Mouse (Mus musculus) splenic B cell, adult 2 months (primary cell): ENCODE measurements at regions not wholly inside any gene's neighbourhood (a gene's known extent, or its start where the extent isn't known, plus 50 kb on each side); places are given as distances from the start of the nearest gene placed in this dataset.

Experiments
- DNase-seq: peaks from one replicate; pipeline ENCODE4 v3.0.0-alpha.2; 2011; ENCODE audit warnings: low read depth, low spot score
- H3K27me3 ChIP-seq: 2 replicates; pipeline ENCODE4 v1.6.1; 2012; ENCODE audit warnings: mild to moderate bottlenecking, low read length, moderate library complexity, mixed read lengths; ENCODE audit not compliant: control insufficient read depth, poor library complexity, insufficient read depth, severe bottlenecking
- H3K36me3 ChIP-seq: 2 replicates; pipeline ENCODE4 v1.6.1; 2012; ENCODE audit warnings: mild to moderate bottlenecking, low read length, moderate library complexity, mixed read lengths; ENCODE audit not compliant: control insufficient read depth, poor library complexity, insufficient read depth, severe bottlenecking

GRCm38 (mm10) chr13:97430885-97431284 is 190.0 kb downstream of the Enc1 start:
- no peaks in the 10 kb centered on the region for H3K36me3 ChIP-seq

DNA sequence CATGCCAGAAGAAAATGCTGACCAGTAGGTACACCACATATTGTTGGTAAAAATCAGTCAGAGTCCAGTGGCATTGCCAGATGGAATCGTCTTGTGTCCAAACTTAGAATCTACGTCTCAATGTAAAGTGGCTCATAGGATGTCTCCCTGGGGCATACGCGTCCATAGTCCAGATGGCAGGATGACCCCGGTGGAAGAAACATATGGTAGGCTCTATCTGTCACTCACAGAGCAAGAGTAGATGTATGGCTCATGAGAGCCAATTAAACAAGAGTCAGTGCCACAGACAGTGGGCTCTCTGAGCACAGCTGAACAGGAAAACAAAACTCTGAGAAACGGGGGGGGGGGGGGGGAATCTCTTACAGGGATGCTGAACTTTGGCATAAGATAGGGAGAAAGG is 187.3 kb downstream of the Enc1 start:
- H3K36me3 ChIP-seq, result no peaks in the 10 kb centered on the region
- no peaks in the 10 kb centered on the region for H3K27me3 ChIP-seq
- DNase-seq, result no peak

More at GRCm38 (mm10) chr13:97430885-97431284, 190.0 kb downstream of the Enc1 start:
- no peaks in the 10 kb centered on the region; the same call in 1 of the 2 replicates for H3K27me3 ChIP-seq
- DNase-seq, result no peak

GRCm38 (mm10) chr13:97427537-97427936 is 186.6 kb downstream of the Enc1 start:
- no peaks in the 10 kb centered on the region for H3K27me3 ChIP-seq
- no peak for DNase-seq
- no peaks in the 10 kb centered on the region for H3K36me3 ChIP-seq

DNA sequence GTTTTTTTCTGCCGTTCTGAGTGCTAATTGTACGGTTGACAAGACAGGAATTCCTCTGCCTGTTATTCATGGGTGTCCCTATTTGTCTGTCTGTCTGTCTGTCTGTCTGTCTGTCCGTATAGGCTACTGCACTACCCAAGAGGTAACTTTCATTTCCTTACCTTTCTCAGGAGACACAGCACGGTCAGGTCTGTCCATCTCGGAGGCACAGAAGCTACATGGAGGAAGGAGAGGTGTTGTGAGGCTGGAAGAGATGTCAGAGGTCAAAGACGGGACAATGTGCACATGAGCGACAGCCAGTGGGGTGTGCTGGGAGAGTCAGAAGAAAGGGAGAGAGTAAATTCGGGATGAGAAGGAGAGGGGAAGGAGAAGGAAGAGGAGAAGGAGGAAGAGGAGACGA is 184.8 kb downstream of the Enc1 start:
- DNase-seq, result no peak
- Histone ChIP-seq H3K27me3 (no peaks in the 10 kb centered on the region), H3K36me3 (no peaks in the 10 kb centered on the region)

DNA sequence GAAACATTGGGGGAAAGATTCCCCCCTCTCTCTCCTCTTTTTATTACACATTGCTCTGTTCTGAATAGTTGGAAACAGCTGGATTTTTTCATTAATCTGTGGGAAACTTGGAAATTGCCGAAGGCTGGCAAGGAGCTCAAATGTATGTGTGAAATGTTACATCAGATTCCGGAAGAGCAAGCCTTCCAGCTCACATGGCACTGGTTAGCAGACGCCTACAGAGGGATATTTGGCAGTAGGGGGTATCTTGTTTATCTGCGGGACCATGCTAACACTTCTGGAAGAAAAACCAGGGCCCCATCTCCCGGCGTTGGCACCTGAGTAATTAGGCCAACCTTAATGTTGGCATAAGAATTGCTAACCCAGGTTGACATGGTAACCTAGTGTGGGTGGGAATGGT is 183.0 kb downstream of the Enc1 start:
- Histone ChIP-seq H3K36me3 (no peaks in the 10 kb centered on the region), H3K27me3 (no peaks in the 10 kb centered on the region)
- no peak for DNase-seq

DNA sequence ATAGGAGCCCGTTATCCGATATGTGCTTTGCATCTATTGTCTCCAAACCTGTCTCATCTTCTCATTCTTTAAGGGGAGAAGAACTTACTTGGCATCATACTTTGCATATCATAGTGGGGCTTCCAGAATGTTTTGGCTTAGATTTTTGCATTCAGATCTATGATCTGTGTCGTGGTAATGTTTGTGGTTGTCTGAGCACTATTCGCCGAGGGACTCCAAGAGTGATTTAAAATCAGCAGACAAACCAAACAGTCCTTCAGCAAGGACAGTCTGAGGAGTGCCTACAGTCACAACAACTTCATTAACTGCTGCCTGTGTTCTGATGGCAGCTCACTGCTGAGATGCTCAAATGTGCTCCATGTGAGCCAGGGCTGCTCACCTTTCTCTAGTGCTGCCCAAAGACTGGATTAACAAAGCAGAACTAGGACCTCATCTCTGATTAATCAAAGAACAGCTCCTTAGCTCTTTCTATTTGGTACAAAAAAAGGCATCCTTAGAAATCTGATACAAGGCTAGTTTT is 182.5 kb downstream of the Enc1 start:
- no peak for DNase-seq
- Histone ChIP-seq H3K27me3 (no peaks in the 10 kb centered on the region), H3K36me3 (no peaks in the 10 kb centered on the region)

- DNase-seq, result no peak
- no peaks in the 10 kb centered on the region for H3K27me3 ChIP-seq
- no peaks in the 10 kb centered on the region for H3K36me3 ChIP-seq
Measured at GRCm38 (mm10) chr13:97422897-97423296, 182.0 kb downstream of the Enc1 start.

- no peaks in the 10 kb centered on the region for H3K36me3 ChIP-seq
- DNase-seq, result no peak
- no peaks in the 10 kb centered on the region for H3K27me3 ChIP-seq
Measured at GRCm38 (mm10) chr13:97421831-97422230, 180.9 kb downstream of the Enc1 start.

DNA sequence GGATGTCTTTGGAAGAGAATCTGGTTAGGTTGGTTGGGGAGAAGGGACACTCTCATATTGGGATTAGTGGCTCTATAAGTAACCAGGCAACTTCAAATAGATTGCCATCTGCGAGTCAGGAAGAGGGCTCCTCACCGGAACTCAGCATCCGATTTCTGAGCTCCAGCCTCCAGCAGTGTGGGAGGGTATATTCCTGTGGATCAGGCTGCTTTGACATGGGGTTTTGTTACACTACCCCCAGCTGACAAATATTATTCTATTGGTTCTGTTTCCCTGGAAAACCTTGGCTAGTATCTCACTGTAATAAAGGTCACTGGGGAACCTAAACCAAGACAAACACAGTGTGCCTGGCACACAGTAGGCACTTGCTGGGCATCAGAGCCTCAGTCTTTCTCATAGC is 179.9 kb downstream of the Enc1 start:
- H3K36me3 ChIP-seq, result no peaks in the 10 kb centered on the region
- no peak for DNase-seq
- H3K27me3 ChIP-seq, result no peaks in the 10 kb centered on the region

- no peak for DNase-seq
- Histone ChIP-seq H3K36me3 (no peaks in the 10 kb centered on the region), H3K27me3 (no peaks in the 10 kb centered on the region)
Measured at GRCm38 (mm10) chr13:97419100-97419499, 178.2 kb downstream of the Enc1 start.

DNA sequence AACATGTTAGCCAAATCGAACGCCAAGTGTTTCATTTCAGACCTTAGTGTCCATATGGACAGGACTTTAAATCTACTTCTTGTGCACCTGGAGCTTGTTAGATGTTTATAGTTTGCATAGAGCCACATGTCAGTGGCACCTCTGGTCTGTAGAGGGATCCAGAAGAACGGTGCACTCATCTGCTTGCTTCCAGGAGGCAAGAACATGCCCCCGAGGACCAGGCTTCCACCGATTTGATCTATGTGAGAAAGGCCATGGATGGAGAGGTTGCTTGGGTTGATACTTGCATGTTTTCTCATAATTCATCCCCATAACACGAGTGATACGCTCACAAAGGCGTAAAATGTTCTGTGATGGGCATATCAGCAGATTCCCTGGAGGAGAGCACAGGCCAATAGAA is 177.8 kb downstream of the Enc1 start:
- no peaks in the 10 kb centered on the region for H3K36me3 ChIP-seq
- H3K27me3 ChIP-seq, result no peaks in the 10 kb centered on the region
- DNase-seq, result no peak

- DNase-seq, result no peak
- H3K36me3 ChIP-seq, result no peaks in the 10 kb centered on the region
- no peaks in the 10 kb centered on the region for H3K27me3 ChIP-seq
Measured at GRCm38 (mm10) chr13:97418081-97418480, 177.2 kb downstream of the Enc1 start.

DNA sequence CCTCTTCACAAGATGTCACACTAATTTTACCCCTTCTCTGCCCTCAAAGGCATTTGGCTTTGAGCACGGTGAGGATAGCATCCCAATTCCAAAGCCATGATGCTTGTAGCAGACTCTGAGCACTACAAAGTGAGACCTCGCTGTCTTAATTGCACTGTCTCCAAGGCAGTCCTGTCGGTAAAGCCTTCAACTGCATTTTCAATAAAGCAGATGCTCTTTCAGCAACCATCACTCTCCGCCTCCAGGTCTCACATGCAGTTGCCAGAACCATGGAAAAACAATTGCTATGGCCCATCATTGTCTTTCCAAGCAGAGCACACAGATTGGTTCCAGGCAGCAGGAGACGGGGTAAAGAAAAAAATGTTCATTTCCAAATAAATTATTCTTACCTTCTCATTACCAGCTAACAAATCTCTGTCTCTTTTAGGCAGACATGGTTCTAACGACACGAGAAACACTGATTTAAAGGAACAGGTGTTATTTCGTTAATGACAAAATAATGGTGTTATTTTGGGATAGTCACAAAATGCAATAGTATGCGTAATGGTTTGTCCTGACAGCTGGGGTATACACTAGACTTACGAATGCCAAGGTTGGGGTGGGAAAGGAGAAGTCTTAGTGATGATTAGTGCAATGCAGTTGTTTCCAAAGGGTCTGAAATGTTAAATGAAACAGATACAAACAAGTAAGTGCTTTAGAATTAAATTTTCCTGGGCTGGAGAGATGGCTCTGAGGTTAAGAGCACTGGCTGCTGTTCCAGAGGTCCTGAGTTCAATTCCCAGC is 175.2 kb downstream of the Enc1 start:
- no peaks in the 10 kb centered on the region for H3K36me3 ChIP-seq
- DNase-seq, result no peak
- no peaks in the 10 kb centered on the region for H3K27me3 ChIP-seq

GRCm38 (mm10) chr13:97415381-97415780 is 174.5 kb downstream of the Enc1 start:
- DNase-seq, result no peak
- no peaks in the 10 kb centered on the region for H3K36me3 ChIP-seq

GRCm38 (mm10) chr13:97412151-97412550 is 171.2 kb downstream of the Enc1 start:
- Histone ChIP-seq H3K27me3 (no peaks in the 10 kb centered on the region), H3K36me3 (no peaks in the 10 kb centered on the region)
- DNase-seq, result no peak

More at GRCm38 (mm10) chr13:97415381-97415780, 174.5 kb downstream of the Enc1 start:
- no peaks in the 10 kb centered on the region for H3K27me3 ChIP-seq
